Mouse (Mus musculus): ENCODE results near the gene Med7. TPM values are rescaled to one million over a fixed set of nuclear protein-coding genes. Genes with fewer than 3 reads are reported as not detected.

Gene Med7
- polyA plus RNA-seq, 1 experiment from 2014 or later: 62.3 TPM

GRCm38 (mm10) chr11:46441774-46442173 lies 5.0 kb downstream of the Med7 start:
- H3K36me3 ChIP-seq (ENCODE audit: control insufficient read depth, insufficient read depth, low read length): peaks cover 7% of the 10 kb centered on the region
- no peak overlapping the region for H3K9ac ChIP-seq (ENCODE audit: low read length)
- H3K9me3 ChIP-seq (ENCODE audit: control insufficient read depth, low read length): no peaks in the 10 kb centered on the region
- H3K27ac ChIP-seq (ENCODE audit: low read length): no peak overlapping the region
- no peaks in the 10 kb centered on the region for H3K27me3 ChIP-seq (ENCODE audit: control insufficient read depth, insufficient read depth, low read depth, low read length)
- H3K4me3 ChIP-seq (ENCODE audit: low read length): no peak overlapping the region
- 85% methylated on average over 1 of the region's 1 CpGs for WGBS
- peaks cover 3% of the 10 kb centered on the region for H3K4me1 ChIP-seq (replicated peaks; ENCODE audit: control insufficient read depth, insufficient read depth, low read length)
- no peak overlapping the region for H3K4me2 ChIP-seq (ENCODE audit: low read depth, low read length)
- ATAC-seq (ENCODE audit: low read depth): no peak

DNA sequence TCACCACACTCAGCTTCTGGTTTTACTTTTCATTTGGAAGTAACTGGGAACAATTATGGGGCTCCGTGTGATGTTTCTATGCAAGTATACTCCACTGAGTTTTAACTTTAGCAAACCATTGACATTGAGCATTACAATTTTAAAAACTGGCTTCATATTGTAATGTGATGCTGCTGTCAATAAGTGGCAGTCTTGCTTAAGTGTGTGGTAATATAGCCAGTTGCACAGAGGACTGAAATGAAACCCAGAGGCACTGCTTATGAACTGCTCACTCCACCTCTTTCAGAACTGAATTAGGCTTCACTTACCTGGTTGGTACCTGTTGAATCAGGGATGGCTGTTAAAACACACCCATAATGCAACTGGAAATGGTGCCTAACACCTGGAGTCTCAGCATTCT lies 6.4 kb downstream of the Med7 start:
- no peak for ATAC-seq (ENCODE audit: low read depth)
- Histone ChIP-seq H3K9me3 (ENCODE audit: control insufficient read depth, low read length) (no peaks in the 10 kb centered on the region), H3K36me3 (ENCODE audit: control insufficient read depth, insufficient read depth, low read length) (peaks cover 7% of the 10 kb centered on the region), H3K27ac (ENCODE audit: low read length) (no peak overlapping the region), H3K27me3 (ENCODE audit: control insufficient read depth, insufficient read depth, low read depth, low read length) (no peaks in the 10 kb centered on the region), H3K4me3 (ENCODE audit: low read length) (no peak overlapping the region), H3K4me2 (ENCODE audit: low read depth, low read length) (no peak overlapping the region), H3K4me1 (replicated peaks; ENCODE audit: control insufficient read depth, insufficient read depth, low read length) (no peaks in the 10 kb centered on the region), H3K9ac (ENCODE audit: low read length) (no peak overlapping the region)
- WGBS: 82% methylated on average over 1 of the region's 1 CpGs

GRCm38 (mm10) chr11:46443979-46444378 lies 7.3 kb downstream of the Med7 start:
- Histone ChIP-seq H3K4me2 (ENCODE audit: low read depth, low read length) (no peak overlapping the region), H3K4me1 (replicated peaks; ENCODE audit: control insufficient read depth, insufficient read depth, low read length) (no peaks in the 10 kb centered on the region), H3K27ac (ENCODE audit: low read length) (no peak overlapping the region), H3K9ac (ENCODE audit: low read length) (no peak overlapping the region), H3K9me3 (ENCODE audit: control insufficient read depth, low read length) (no peaks in the 10 kb centered on the region), H3K27me3 (ENCODE audit: control insufficient read depth, insufficient read depth, low read depth, low read length) (no peaks in the 10 kb centered on the region), H3K36me3 (ENCODE audit: control insufficient read depth, insufficient read depth, low read length) (peaks cover 7% of the 10 kb centered on the region), H3K4me3 (ENCODE audit: low read length) (no peak overlapping the region)
- no peak for ATAC-seq (ENCODE audit: low read depth)
- WGBS: 86% methylated on average over 5 of the region's 5 CpGs

GRCm38 (mm10) chr11:46446150-46446549 lies 9.4 kb downstream of the Med7 start:
- Histone ChIP-seq H3K4me2 (ENCODE audit: low read depth, low read length) (no peak overlapping the region), H3K36me3 (ENCODE audit: control insufficient read depth, insufficient read depth, low read length) (peaks cover 7% of the 10 kb centered on the region), H3K27me3 (ENCODE audit: control insufficient read depth, insufficient read depth, low read depth, low read length) (no peaks in the 10 kb centered on the region), H3K4me1 (replicated peaks; ENCODE audit: control insufficient read depth, insufficient read depth, low read length) (no peaks in the 10 kb centered on the region), H3K9me3 (ENCODE audit: control insufficient read depth, low read length) (no peaks in the 10 kb centered on the region), H3K4me3 (ENCODE audit: low read length) (no peak overlapping the region), H3K9ac (ENCODE audit: low read length) (no peak overlapping the region), H3K27ac (ENCODE audit: low read length) (no peak overlapping the region)
- no peak for ATAC-seq (ENCODE audit: low read depth)
- WGBS: 88% methylated on average over 6 of the region's 6 CpGs

DNA sequence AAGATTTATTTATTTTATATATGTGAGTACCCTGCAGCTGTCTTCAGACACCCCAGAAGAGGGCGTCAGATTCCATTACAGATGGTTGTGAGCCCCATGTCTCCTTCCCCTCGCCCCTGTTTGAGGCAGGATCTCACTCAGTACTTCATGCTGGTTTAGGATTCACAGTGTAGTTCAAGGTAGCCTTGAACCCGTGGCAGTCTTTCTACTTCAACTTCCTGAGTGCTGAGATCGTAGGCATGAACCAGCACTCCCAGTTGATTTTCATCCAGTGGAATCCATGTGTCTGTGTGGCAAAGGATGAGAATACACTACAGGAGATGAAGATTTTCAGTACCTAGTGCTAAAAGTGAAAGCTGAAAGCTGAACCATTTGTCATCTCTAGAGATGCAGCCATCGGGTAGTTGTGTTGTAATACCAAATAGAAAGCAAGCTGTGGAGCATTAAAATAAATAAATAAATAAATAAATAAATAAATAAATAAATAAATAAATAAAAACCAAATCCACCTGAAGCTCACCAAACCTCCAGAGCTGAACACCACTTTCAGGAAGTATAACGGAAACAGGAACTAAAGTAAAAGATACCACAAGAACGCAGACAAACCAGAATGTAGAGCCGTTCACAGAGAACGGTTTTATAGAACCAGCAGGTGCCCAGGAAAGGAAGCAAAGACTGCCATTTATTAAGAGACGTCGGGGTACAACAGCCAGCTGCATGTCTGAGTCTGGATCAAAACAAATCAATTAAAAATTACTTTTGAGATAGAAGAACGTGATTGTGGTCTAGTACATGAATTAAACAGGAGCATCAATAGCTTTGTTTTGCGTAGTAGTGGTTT lies 11.1 kb downstream of the Med7 start:
- WGBS: 69% methylated on average over 13 of the region's 13 CpGs
- ATAC-seq (ENCODE audit: low read depth): no peak

GRCm38 (mm10) chr11:46449461-46450080 lies 12.8 kb downstream of the Med7 start:
- ATAC-seq (ENCODE audit: low read depth): no peak
- Histone ChIP-seq H3K9ac (ENCODE audit: low read length) (no peak overlapping the region), H3K4me1 (replicated peaks; ENCODE audit: control insufficient read depth, insufficient read depth, low read length) (no peaks in the 10 kb centered on the region), H3K27ac (ENCODE audit: low read length) (no peak overlapping the region), H3K27me3 (ENCODE audit: control insufficient read depth, insufficient read depth, low read depth, low read length) (no peaks in the 10 kb centered on the region), H3K9me3 (ENCODE audit: control insufficient read depth, low read length) (no peaks in the 10 kb centered on the region), H3K4me3 (ENCODE audit: low read length) (no peak overlapping the region), H3K36me3 (ENCODE audit: control insufficient read depth, insufficient read depth, low read length) (no peaks in the 10 kb centered on the region), H3K4me2 (ENCODE audit: low read depth, low read length) (no peak overlapping the region)
- 76% methylated on average over 11 of the region's 11 CpGs for WGBS

More for the DNA sequence above, 11.1 kb downstream of the Med7 start:
- Histone ChIP-seq H3K27me3 (ENCODE audit: control insufficient read depth, insufficient read depth, low read depth, low read length) (no peaks in the 10 kb centered on the region), H3K4me2 (ENCODE audit: low read depth, low read length) (no peak overlapping the region), H3K36me3 (ENCODE audit: control insufficient read depth, insufficient read depth, low read length) (peaks cover 3% of the 10 kb centered on the region), H3K9ac (ENCODE audit: low read length) (no peak overlapping the region), H3K4me1 (replicated peaks; ENCODE audit: control insufficient read depth, insufficient read depth, low read length) (no peaks in the 10 kb centered on the region), H3K27ac (ENCODE audit: low read length) (no peak overlapping the region), H3K4me3 (ENCODE audit: low read length) (no peak overlapping the region), H3K9me3 (ENCODE audit: control insufficient read depth, low read length) (no peaks in the 10 kb centered on the region)

- H3K9ac ChIP-seq (ENCODE audit: low read length): no peak within 1 kb of the TSS
- H3K4me3 ChIP-seq (ENCODE audit: low read length): no peak within 1 kb of the TSS
- no peak within 1 kb of the TSS for H3K4me2 ChIP-seq (ENCODE audit: low read depth, low read length)
- H3K27me3 ChIP-seq (ENCODE audit: control insufficient read depth, insufficient read depth, low read depth, low read length): no peaks in the 10 kb centered on the region
- H3K9me3 ChIP-seq (ENCODE audit: control insufficient read depth, low read length): no peaks in the 10 kb centered on the region
- no peaks in the 10 kb centered on the region for H3K36me3 ChIP-seq (ENCODE audit: control insufficient read depth, insufficient read depth, low read length)
- no peaks in the 10 kb centered on the region for H3K4me1 ChIP-seq (replicated peaks; ENCODE audit: control insufficient read depth, insufficient read depth, low read length)
- WGBS: 65% methylated on average over 6 of the region's 6 CpGs
- no peak for ATAC-seq (ENCODE audit: low read depth)
- H3K27ac ChIP-seq (ENCODE audit: low read length): no peak within 1 kb of the TSS
Observed at GRCm38 (mm10) chr11:46454453-46455045, 17.8 kb downstream of the Med7 start, which contains the start of gene Havcr2. Gene Havcr2, plus strand, starts transcription at chr11:46454935.

- WGBS: 61% methylated on average over 3 of the region's 3 CpGs
Observed at GRCm38 (mm10) chr11:46459960-46460359, 23.2 kb downstream of the Med7 start.

GRCm38 (mm10) chr11:46461362-46461761 lies 24.6 kb downstream of the Med7 start:
- no peak overlapping the region for H3K4me3 ChIP-seq (ENCODE audit: low read length)
- H3K27ac ChIP-seq (ENCODE audit: low read length): no peak overlapping the region
- no peak overlapping the region for H3K4me2 ChIP-seq (ENCODE audit: low read depth, low read length)
- no peaks in the 10 kb centered on the region for H3K9me3 ChIP-seq (ENCODE audit: control insufficient read depth, low read length)
- H3K27me3 ChIP-seq (ENCODE audit: control insufficient read depth, insufficient read depth, low read depth, low read length): no peaks in the 10 kb centered on the region
- no peak overlapping the region for H3K9ac ChIP-seq (ENCODE audit: low read length)
- H3K4me1 ChIP-seq (replicated peaks; ENCODE audit: control insufficient read depth, insufficient read depth, low read length): no peaks in the 10 kb centered on the region
- H3K36me3 ChIP-seq (ENCODE audit: control insufficient read depth, insufficient read depth, low read length): no peaks in the 10 kb centered on the region
- WGBS: 64% methylated on average over 5 of the region's 5 CpGs
- no peak for ATAC-seq (ENCODE audit: low read depth)

More at GRCm38 (mm10) chr11:46459960-46460359, 23.2 kb downstream of the Med7 start:
- no peaks in the 10 kb centered on the region for H3K36me3 ChIP-seq (ENCODE audit: control insufficient read depth, insufficient read depth, low read length)
- H3K4me3 ChIP-seq (ENCODE audit: low read length): no peak overlapping the region
- no peaks in the 10 kb centered on the region for H3K27me3 ChIP-seq (ENCODE audit: control insufficient read depth, insufficient read depth, low read depth, low read length)
- H3K9ac ChIP-seq (ENCODE audit: low read length): no peak overlapping the region
- H3K27ac ChIP-seq (ENCODE audit: low read length): no peak overlapping the region
- H3K4me1 ChIP-seq (replicated peaks; ENCODE audit: control insufficient read depth, insufficient read depth, low read length): no peaks in the 10 kb centered on the region
- no peaks in the 10 kb centered on the region for H3K9me3 ChIP-seq (ENCODE audit: control insufficient read depth, low read length)
- ATAC-seq (ENCODE audit: low read depth): no peak
- no peak overlapping the region for H3K4me2 ChIP-seq (ENCODE audit: low read depth, low read length)

All from lung, embryonic 16.5 days (tissue).